Mouse (Mus musculus) olfactory bulb, adult 2 months (tissue): ENCODE results near the gene Tmem114. TPM values are rescaled to one million over a fixed set of nuclear protein-coding genes. Genes with fewer than 3 reads are reported as not detected.

Experiments used
- H3K27ac ChIP-seq: fragments of 200-500 bp; 2 replicates; pipeline ENCODE4 v1.5.1; 2012; ENCODE audit warnings: low read depth, low read length; ENCODE audit not compliant: insufficient read depth
- H3K4me1 ChIP-seq: fragments of 200-500 bp; 2 replicates; pipeline ENCODE4 v1.6.1; 2012; ENCODE audit warnings: low read length; ENCODE audit not compliant: control insufficient read depth, insufficient read depth
- H3K4me3 ChIP-seq: fragments of 200-500 bp; 2 replicates; pipeline ENCODE4 v1.5.1; 2012; ENCODE audit warnings: mild to moderate bottlenecking, low read depth, low read length, moderate library complexity; ENCODE audit not compliant: insufficient read depth
- CTCF ChIP-seq: fragments of 200-500 bp; IDR thresholded peaks from 2 replicates; pipeline ENCODE4 v1.5.1; 2012; ENCODE audit warnings: low read depth, mild to moderate bottlenecking, low read length, moderate library complexity; ENCODE audit not compliant: insufficient read depth
- POLR2A ChIP-seq: fragments of 200-500 bp; IDR thresholded peaks from 2 replicates; pipeline ENCODE4 v1.6.1; 2012; ENCODE audit warnings: mild to moderate bottlenecking, low read depth, low read length, moderate library complexity; ENCODE audit not compliant: insufficient read depth
- WGBS: fragments of 180-500 bp; shearing (Covaris S2); methylation state at CpG from one replicate; pipeline ENCODE4 v1.1.7; 2018; 5-methylcytosine and 5-hydroxymethylcytosine counted together
- polyA plus RNA-seq: library from polyadenylated mRNA; stranded (reverse); fragments of >200 nt; gene quantifications from 2 replicates; pipeline ENCODE4 v1.2.4, GENCODE M21; 2012; ENCODE audit warnings: low replicate concordance; ENCODE audit not compliant: missing spikeins, insufficient read depth, insufficient read length

Tmem114 gene
- polyA plus RNA-seq, 1 experiment: not detected

DNA sequence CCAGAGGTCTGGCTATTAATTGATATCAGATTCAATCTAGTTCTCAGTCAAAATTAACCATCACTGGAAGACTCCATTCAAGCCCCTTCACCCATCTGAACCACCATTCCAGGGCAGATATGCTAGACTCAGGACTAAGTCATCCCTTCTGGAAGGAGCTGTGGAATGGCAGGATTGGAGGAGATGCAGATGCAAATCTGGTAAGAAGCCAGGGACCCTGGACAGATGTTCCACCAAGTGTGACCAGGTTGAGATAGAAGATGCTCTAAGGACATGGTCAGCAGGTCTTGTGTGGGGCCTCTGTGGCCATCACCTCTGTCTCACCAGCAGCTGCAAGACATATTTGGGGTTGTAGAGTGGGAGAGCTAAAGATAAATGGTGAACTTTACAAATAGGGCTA is 30.0 kb downstream of the Tmem114 start:
- Histone ChIP-seq H3K27ac (no peak overlapping the region), H3K4me3 (no peak overlapping the region), H3K4me1 (no peaks in the 10 kb centered on the region)
- TF ChIP-seq CTCF (no peak), POLR2A (no peak)

DNA sequence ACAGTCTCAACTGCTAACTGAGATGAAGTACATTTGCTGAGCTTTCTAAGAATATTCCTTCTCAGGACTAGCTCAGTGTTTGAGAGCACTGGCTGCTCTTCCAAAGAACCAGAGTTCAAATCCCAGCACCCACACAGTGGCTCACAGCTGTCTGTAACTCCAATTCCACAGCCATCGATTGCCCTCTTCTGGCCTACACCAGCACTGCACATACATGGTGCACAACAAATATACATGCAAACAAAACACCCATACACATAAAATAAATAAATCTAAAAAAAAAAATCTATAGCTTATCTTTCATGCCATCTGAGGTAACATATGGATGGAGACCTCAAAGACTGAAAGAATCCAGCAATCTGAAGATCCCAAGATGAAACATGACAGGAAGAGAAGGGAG is 36.4 kb downstream of the Tmem114 start:
- no peak overlapping the region for H3K27ac ChIP-seq
- 0 out of 2 replicates have a peak, but pooled peaks cover 2% of the 10 kb centered on the region for H3K4me1 ChIP-seq
- TF ChIP-seq CTCF (no peak), POLR2A (no peak)
- no peak overlapping the region for H3K4me3 ChIP-seq
- WGBS: 93% methylated on average over 1 of the region's 1 CpGs

DNA sequence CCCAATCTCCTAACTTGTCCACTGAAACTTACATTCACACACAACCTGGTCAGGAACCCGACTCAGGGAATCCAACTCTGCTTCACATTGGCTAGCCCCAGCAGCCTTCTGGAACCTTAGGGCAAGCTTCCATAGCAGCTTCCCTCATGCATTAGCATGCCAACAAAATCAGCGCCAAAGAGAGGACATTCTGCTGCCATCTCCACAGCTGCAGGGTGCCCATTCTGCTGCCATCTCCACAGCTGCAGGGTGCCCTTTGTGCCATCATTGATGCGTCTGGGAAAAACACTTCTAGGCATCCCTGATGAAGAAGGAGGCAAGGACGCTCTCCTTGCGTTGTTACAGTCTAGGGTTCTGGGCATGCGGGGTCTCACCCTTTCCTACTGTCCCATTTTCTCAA is 38.5 kb downstream of the Tmem114 start:
- Histone ChIP-seq H3K4me3 (no peak overlapping the region), H3K4me1 (0 out of 2 replicates have a peak, but pooled peaks cover 2% of the 10 kb centered on the region), H3K27ac (no peak overlapping the region)
- 49% methylated on average over 6 of the region's 6 CpGs for WGBS
- no peak for TF ChIP-seq CTCF
- no peak for TF ChIP-seq POLR2A

GRCm38 (mm10) chr16:8385679-8386078 is 39.3 kb downstream of the Tmem114 start:
- 81% methylated on average over 5 of the region's 5 CpGs for WGBS
- Histone ChIP-seq H3K4me1 (0 out of 2 replicates have a peak, but pooled peaks cover 2% of the 10 kb centered on the region), H3K4me3 (no peak overlapping the region), H3K27ac (no peak overlapping the region)
- no peak for TF ChIP-seq POLR2A
- no peak for TF ChIP-seq CTCF

- no peak for TF ChIP-seq CTCF
- TF ChIP-seq POLR2A: no peak
- H3K4me3 ChIP-seq: no peak overlapping the region
- H3K27ac ChIP-seq: no peak overlapping the region
- 75% methylated on average over 10 of the region's 10 CpGs for WGBS
- H3K4me1 ChIP-seq: 0 out of 2 replicates have a peak, but pooled peaks cover 2% of the 10 kb centered on the region
Observed at GRCm38 (mm10) chr16:8384772-8385171, 40.2 kb downstream of the Tmem114 start.

GRCm38 (mm10) chr16:8383396-8383795 is 41.5 kb downstream of the Tmem114 start:
- 90% methylated on average over 9 of the region's 9 CpGs for WGBS
- no peak overlapping the region for H3K4me3 ChIP-seq
- H3K4me1 ChIP-seq: 0 out of 2 replicates have a peak, but pooled peaks cover 2% of the 10 kb centered on the region
- no peak overlapping the region for H3K27ac ChIP-seq
- TF ChIP-seq POLR2A (no peak), CTCF (no peak)

GRCm38 (mm10) chr16:8363066-8363465 is 61.9 kb downstream of the Tmem114 start:
- 73% methylated on average over 3 of the region's 3 CpGs for WGBS
- Histone ChIP-seq H3K4me1 (no peaks in the 10 kb centered on the region), H3K27ac (no peak overlapping the region), H3K4me3 (no peak overlapping the region)
- TF ChIP-seq POLR2A (no peak), CTCF (no peak)

Other genes starting within 250 kb of the Tmem114 start
- not detected in 2 replicates for gene Mettl22, start 45.7 kb upstream of the Tmem114 start, polyA plus RNA-seq
- gene Abat, start 88.3 kb upstream of the Tmem114 start, polyA plus RNA-seq: 131 and 165 TPM in 2 replicates
- not detected in 2 replicates for gene Pmm2, start 212.5 kb upstream of the Tmem114 start, polyA plus RNA-seq
- not detected in 2 replicates for gene Tmem186, start 212.6 kb upstream of the Tmem114 start, polyA plus RNA-seq
- gene Carhsp1, start 247.0 kb upstream of the Tmem114 start, polyA plus RNA-seq: not detected in 2 replicates